Mouse (Mus musculus) neutrophil, adult 83 days (primary cell): ENCODE data around the gene Olfr1124. TPM values are rescaled to one million over a fixed set of nuclear protein-coding genes. Genes with fewer than 3 reads are reported as not detected.

ENCODE experiments used
- total RNA-seq, 2 experiments: library from RNA; stranded (reverse); gene quantifications; one replicate each; pipeline ENCODE4 v1.2.4; 2023

Gene Olfr1124
- total RNA-seq: not detected

DNA sequence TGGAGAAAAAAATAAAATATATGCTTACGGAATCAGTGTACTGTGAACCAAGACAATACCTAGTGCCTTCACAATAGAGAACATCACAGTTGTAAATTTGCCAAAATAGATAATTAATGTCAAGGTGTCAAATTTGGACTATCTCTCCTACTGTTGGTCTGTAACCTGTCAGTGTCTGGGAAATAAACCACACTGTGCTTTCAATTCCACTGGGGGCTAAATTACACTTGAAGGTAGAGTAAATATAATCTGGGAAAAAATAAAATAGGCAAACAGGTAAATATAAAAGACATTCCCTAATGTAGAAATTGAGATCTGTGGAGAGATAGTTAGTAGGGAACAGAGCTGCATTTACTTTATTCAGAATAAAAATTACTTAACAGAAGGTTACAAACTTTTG, at the start of gene Olfr1124:
Olfr1124 (plus strand) TSS at position 301 of the 400 bp plus-strand sequence.

DNA sequence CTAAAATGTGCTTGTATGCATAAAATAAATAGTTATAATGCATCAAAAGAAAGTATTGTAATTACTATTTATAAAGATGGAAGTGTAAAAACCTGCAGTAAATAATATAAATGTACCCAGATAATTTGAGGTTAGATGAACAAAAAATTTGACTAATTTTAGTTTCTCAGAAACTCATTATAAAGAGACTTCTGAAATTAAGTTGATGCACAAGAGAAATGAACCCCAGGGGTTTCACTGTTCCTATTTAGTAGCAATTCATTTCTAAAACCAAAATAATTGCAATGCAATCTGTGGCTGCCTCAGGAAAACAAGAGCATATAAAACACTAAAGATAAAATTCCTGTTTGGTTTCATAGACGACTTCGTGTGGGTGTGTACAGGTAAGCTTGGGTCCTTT, 44.5 kb upstream of the Olfr1124 start, which contains the start of gene Olfr1122:
Olfr1122 (plus strand) TSS at position 301 of the 400 bp plus-strand sequence.

DNA sequence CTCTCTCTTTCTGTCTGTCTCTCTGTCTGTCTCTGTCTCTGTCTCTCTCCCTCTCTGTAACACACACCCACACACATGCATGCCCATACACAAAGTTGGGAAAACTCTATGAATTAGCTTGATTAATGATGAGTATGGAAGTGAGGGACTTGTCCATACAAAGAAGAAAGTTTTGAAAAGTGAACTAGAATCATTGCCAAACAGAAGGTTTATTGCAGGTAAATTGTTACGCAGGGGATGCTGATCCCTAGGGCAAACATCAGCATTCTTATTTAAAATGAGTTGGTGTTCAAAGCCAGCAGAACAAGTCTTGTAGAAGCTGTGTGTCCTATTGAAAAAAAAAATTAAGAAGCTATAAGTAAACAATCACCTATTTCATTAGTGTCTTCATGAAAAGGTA, 13.7 kb upstream of the Olfr1124 start, which contains the start of gene Olfr1123:
Olfr1123 (plus strand) TSS at position 301 of the 400 bp plus-strand sequence.

DNA sequence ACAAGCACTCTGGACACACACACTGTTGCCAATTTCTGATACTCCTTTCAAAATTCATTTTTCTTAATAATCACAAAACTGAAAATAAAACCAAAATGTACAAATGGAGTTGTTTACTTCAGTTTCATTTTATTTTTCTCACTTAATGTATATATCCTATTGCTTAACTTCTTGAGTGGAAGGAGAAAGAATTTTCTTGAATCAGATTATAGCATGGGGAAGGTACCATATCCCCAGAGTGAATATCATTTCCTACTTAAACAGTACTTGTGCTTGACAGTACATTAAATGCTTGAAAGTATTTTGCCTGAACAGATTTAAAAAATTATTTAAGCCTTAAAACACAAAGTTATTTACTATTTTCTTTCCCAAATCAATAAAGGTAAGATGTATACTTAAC, 23.6 kb downstream of the Olfr1124 start, which contains the start of gene Olfr1126:
Olfr1126 (plus strand) TSS at position 301 of the 400 bp plus-strand sequence.

Other genes starting within 250 kb of the Olfr1124 start
- gene Olfr1112, start 242.5 kb upstream of the Olfr1124 start, total RNA-seq: not detected
- gene Olfr1113, start 221.3 kb upstream of the Olfr1124 start, total RNA-seq: not detected
- not detected for gene Olfr1115, start 182.3 kb upstream of the Olfr1124 start, total RNA-seq
- not detected for gene Olfr1116, start 162.7 kb upstream of the Olfr1124 start, total RNA-seq
- not detected for gene Olfr1118, start 122.7 kb upstream of the Olfr1124 start, total RNA-seq
- gene Olfr1120, start 75.5 kb upstream of the Olfr1124 start, total RNA-seq: not detected
- gene Olfr1121, start 60.4 kb upstream of the Olfr1124 start, total RNA-seq: not detected
- not detected for gene Olfr1122, start 44.4 kb upstream of the Olfr1124 start, total RNA-seq
- gene Olfr1123, start 13.6 kb upstream of the Olfr1124 start, total RNA-seq: not detected
- gene Olfr1126, start 23.7 kb downstream of the Olfr1124 start, total RNA-seq: not detected
- gene Pramel7, start 66.8 kb downstream of the Olfr1124 start, total RNA-seq: not detected
- gene Pramel6, start 76.3 kb downstream of the Olfr1124 start, total RNA-seq: not detected
- not detected for gene Olfr153, start 101.5 kb downstream of the Olfr1124 start, total RNA-seq
- gene Olfr1128, start 115.3 kb downstream of the Olfr1124 start, total RNA-seq: not detected
- not detected for gene Olfr1129, start 143.6 kb downstream of the Olfr1124 start, total RNA-seq
- gene Olfr1130, start 175.9 kb downstream of the Olfr1124 start, total RNA-seq: not detected
- not detected for gene Olfr1131, start 196.8 kb downstream of the Olfr1124 start, total RNA-seq
- not detected for gene Olfr1132, start 207.3 kb downstream of the Olfr1124 start, total RNA-seq
- not detected for gene Olfr1133, start 217.1 kb downstream of the Olfr1124 start, total RNA-seq
- gene Olfr1134, start 228.2 kb downstream of the Olfr1124 start, total RNA-seq: not detected
- not detected for gene Olfr1135, start 243.4 kb downstream of the Olfr1124 start, total RNA-seq